ENCODE assay signal across 16 mouse cellular contexts in the genomic region with DNA sequence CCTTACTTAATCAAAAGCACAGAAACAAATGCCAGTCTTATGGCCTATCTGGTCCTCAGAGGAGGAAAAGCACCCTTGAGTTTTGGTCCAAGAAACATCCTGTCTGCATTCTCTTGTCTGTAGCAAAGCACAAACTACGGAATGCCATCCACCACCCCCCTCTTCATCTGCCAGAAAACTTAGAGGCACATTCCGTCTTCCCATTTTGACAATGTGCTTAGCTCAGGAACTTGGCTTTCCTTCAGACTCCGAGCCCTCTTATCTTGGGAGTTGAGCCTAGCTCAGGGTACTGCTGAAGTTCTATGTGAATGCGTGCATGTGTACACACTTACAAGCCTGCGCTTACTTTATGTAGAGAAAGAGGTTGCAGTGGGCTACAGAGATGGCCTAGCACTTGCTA.
A peak's percentile ranks its signal among the peaks of the same experiment; 100 is the strongest.
DNase-seq lines count a peak whose midpoint lies in the region; ATAC-seq and TF ChIP-seq lines count a peak whose summit lies in the region.
"Had no signal": no experiment of that assay in that cellular context is flagged by ENCODE, and none has a peak within 500 bp of the region (broad histone marks: within the 10 kb centered on the region; RNA-seq: fewer than 3 reads in every experiment).

No protein-coding gene starts in this region.

- H3K9ac ChIP-seq in hindbrain, embryonic 13.5 days: no peak overlapping the region
- H3K9ac ChIP-seq in hindbrain, embryonic 11.5 days (ENCODE audit: low read depth, low read length): no peak overlapping the region
- H3K9ac ChIP-seq in lung, embryonic 14.5 days: no peak overlapping the region
- H3K9ac ChIP-seq in neural tube, embryonic 15.5 days (replicated peaks): no peak overlapping the region
- H3K9ac ChIP-seq: limb, embryonic 12.5 days; liver, embryonic 13.5 days; midbrain, embryonic 13.5 days had no signal

- no peaks in the 10 kb centered on the region for H3K36me3 ChIP-seq in hindbrain, embryonic 13.5 days
- no peaks in the 10 kb centered on the region for H3K36me3 ChIP-seq in hindbrain, embryonic 11.5 days (ENCODE audit: control insufficient read depth, insufficient read depth, low read length)
- H3K36me3 ChIP-seq in lung, embryonic 14.5 days (ENCODE audit: insufficient read depth): no peaks in the 10 kb centered on the region
- no peaks in the 10 kb centered on the region for H3K36me3 ChIP-seq in neural tube, embryonic 15.5 days
- H3K36me3 ChIP-seq: limb, embryonic 12.5 days; liver, embryonic 13.5 days; midbrain, embryonic 13.5 days had no signal

- H3K27me3 ChIP-seq in hindbrain, embryonic 13.5 days: no peaks in the 10 kb centered on the region
- no peaks in the 10 kb centered on the region for H3K27me3 ChIP-seq in hindbrain, embryonic 11.5 days (ENCODE audit: control insufficient read depth, insufficient read depth, low read length)
- no peaks in the 10 kb centered on the region for H3K27me3 ChIP-seq in lung, embryonic 14.5 days (ENCODE audit: insufficient read depth, low read length)
- H3K27me3 ChIP-seq in neural tube, embryonic 15.5 days (replicated peaks): no peaks in the 10 kb centered on the region
- H3K27me3 ChIP-seq: limb, embryonic 12.5 days; liver, embryonic 13.5 days; midbrain, embryonic 13.5 days had no signal

- no peaks in the 10 kb centered on the region for H3K9me3 ChIP-seq in hindbrain, embryonic 13.5 days
- no peaks in the 10 kb centered on the region for H3K9me3 ChIP-seq in hindbrain, embryonic 11.5 days (ENCODE audit: control insufficient read depth, low read length)
- H3K9me3 ChIP-seq in lung, embryonic 14.5 days (ENCODE audit: low read depth, low read length): no peaks in the 10 kb centered on the region
- no peaks in the 10 kb centered on the region for H3K9me3 ChIP-seq in neural tube, embryonic 15.5 days (replicated peaks)
- H3K9me3 ChIP-seq: limb, embryonic 12.5 days; liver, embryonic 13.5 days; midbrain, embryonic 13.5 days had no signal

- DNase-seq in hindbrain, embryonic 11.5 days (ENCODE audit: low spot score): no peak
- peak; percentile 49 for DNase-seq in lung, embryonic 14.5 days
- DNase-seq in lung, adult 2 months: no peak
- peak; percentile 25 for DNase-seq in lung, postnatal 10 days
- no peak for DNase-seq in embryo, embryonic 10 days (ENCODE audit: low spot score)
- DNase-seq: cerebellum, postnatal 14 days; kidney, adult 9 months; kidney, postnatal 4 days; liver, embryonic 13.5 days had no signal

- WGBS in hindbrain, embryonic 13.5 days: 84% methylated on average over 5 of the region's 5 CpGs
- WGBS in hindbrain, embryonic 11.5 days: 88% methylated on average over 5 of the region's 5 CpGs
- WGBS in lung, embryonic 14.5 days: 33% methylated on average over 5 of the region's 5 CpGs
- 39% methylated on average over 5 of the region's 5 CpGs for WGBS in lung, adult 2 months
- WGBS in neural tube, embryonic 15.5 days: 79% methylated on average over 5 of the region's 5 CpGs

- H3K4me2 ChIP-seq in hindbrain, embryonic 13.5 days: no peak overlapping the region
- no peak overlapping the region for H3K4me2 ChIP-seq in hindbrain, embryonic 11.5 days (replicated peaks; ENCODE audit: low read depth, low read length)
- no peak overlapping the region for H3K4me2 ChIP-seq in lung, embryonic 14.5 days
- no peak overlapping the region for H3K4me2 ChIP-seq in neural tube, embryonic 15.5 days
- H3K4me2 ChIP-seq: heart, embryonic 11.5 days; limb, embryonic 12.5 days; liver, embryonic 13.5 days; midbrain, embryonic 13.5 days had no signal

- peaks cover 65% of the 10 kb centered on the region for H3K4me1 ChIP-seq in hindbrain, embryonic 13.5 days (replicated peaks)
- peaks cover 3% of the 10 kb centered on the region for H3K4me1 ChIP-seq in hindbrain, embryonic 11.5 days (replicated peaks; ENCODE audit: control insufficient read depth, insufficient read depth, low read length)
- H3K4me1 ChIP-seq in lung, embryonic 14.5 days (ENCODE audit: insufficient read depth): no peaks in the 10 kb centered on the region
- peaks cover 14% of the 10 kb centered on the region for H3K4me1 ChIP-seq in lung, adult 2 months (ENCODE audit: control insufficient read depth, insufficient read depth, low read length)
- peaks cover 72% of the 10 kb centered on the region for H3K4me1 ChIP-seq in neural tube, embryonic 15.5 days
- H3K4me1 ChIP-seq: liver, embryonic 13.5 days had no signal

- no peak for TF ChIP-seq CTCF in lung, embryonic 14.5 days (IDR thresholded peaks at IDR 0.05; ENCODE audit: low read depth)
- TF ChIP-seq CTCF in lung, adult 2 months (IDR thresholded peaks at IDR 0.05; ENCODE audit: insufficient read depth, low read length): no peak

- H3K27ac ChIP-seq in hindbrain, embryonic 13.5 days: peak overlapping the region; percentile 61
- H3K27ac ChIP-seq in hindbrain, embryonic 11.5 days (ENCODE audit: low read depth, low read length): no peak overlapping the region
- H3K27ac ChIP-seq in lung, embryonic 14.5 days (ENCODE audit: low read depth): no peak overlapping the region
- H3K27ac ChIP-seq in neural tube, embryonic 15.5 days (replicated peaks): peak overlapping the region; percentile 83
- H3K27ac ChIP-seq: limb, embryonic 12.5 days; liver, embryonic 13.5 days; midbrain, embryonic 13.5 days had no signal

- no peak for ATAC-seq in hindbrain, embryonic 13.5 days (ENCODE audit: low FRiP score)
- no peak for ATAC-seq in hindbrain, embryonic 11.5 days (ENCODE audit: low FRiP score)
- no peak for ATAC-seq in lung, embryonic 14.5 days (ENCODE audit: insufficient read depth)
- no peak for ATAC-seq in neural tube, embryonic 15.5 days (ENCODE audit: low FRiP score)
- ATAC-seq: forebrain, embryonic 14.5 days; midbrain, embryonic 13.5 days had no signal

- no peak overlapping the region for H3K4me3 ChIP-seq in hindbrain, embryonic 13.5 days
- no peak overlapping the region for H3K4me3 ChIP-seq in hindbrain, embryonic 11.5 days (ENCODE audit: low read depth, low read length)
- no peak overlapping the region for H3K4me3 ChIP-seq in lung, embryonic 14.5 days (ENCODE audit: low read depth, low read length)
- no peak overlapping the region for H3K4me3 ChIP-seq in lung, adult 2 months (replicated peaks; ENCODE audit: extremely low read depth, low read depth, low read length)
- H3K4me3 ChIP-seq in neural tube, embryonic 15.5 days (replicated peaks): no peak overlapping the region
- H3K4me3 ChIP-seq: erythroblast, embryonic 14.5 days; limb, embryonic 12.5 days; liver, embryonic 13.5 days; midbrain, embryonic 13.5 days had no signal

- no peak for TF ChIP-seq POLR2A in lung, adult 2 months (IDR thresholded peaks at IDR 0.05; ENCODE audit: borderline replicate concordance, extremely low read depth, low read depth, low read length)

Comparison
In these comparisons a context has a peak if more than half of its experiments do, and no peak if none do; other contexts are left out.
1. H3K27ac ChIP-seq: peak in hindbrain, embryonic 13.5 days (single experiment) and neural tube, embryonic 15.5 days (single experiment); none in hindbrain, embryonic 11.5 days (single experiment) and lung, embryonic 14.5 days (single experiment).
2. DNase-seq: peak in lung, embryonic 14.5 days (single experiment) and lung, postnatal 10 days (single experiment); none in hindbrain, embryonic 11.5 days (single experiment), lung, adult 2 months (single experiment) and embryo, embryonic 10 days (single experiment).